Mouse (Mus musculus): ENCODE measurements around the gene Gm49369.

The Gm49369 gene

DNA sequence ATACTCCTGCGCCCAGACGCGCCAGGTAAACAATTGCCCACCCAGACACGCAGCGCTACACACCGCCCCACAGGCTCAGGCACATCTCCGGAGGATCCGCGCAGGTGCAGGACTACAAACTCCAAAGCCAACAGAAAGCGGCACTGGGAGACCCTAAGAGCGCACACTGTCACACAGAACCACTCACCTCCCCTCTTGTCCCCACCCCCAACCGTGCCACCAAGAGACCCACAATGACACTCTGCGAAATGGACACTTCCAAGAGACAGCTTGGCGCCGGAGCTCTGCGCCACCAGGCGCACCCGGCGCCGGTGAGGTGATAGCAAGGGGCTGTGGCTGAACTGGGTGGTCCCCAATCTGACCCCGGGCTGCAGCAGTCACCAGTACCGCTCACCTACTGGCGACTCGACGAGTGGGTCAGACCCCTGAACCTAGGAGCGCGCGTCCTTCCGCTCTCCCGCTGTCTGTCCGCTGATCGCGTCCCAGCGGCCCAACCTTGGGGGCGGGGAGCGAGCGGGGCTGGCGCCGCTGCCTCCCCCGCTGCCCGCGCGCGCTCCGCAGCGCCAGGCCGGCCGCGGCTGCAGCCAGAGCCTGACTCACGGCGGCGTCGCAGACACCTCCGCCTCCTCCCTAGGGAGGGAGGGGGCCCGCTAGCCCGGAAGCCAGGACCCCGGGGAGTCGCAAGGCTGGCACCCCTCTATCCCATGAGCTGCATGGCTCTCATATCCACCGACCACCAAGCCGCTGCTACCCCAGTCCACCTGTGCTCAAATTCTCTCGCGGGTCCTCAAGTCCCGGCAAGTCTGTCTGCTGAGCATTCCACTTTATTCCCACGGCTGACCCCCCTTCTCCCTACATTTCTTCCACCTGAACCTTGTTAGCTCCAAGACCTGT is 10.5 kb downstream of the Gm49369 start:
- CTCF ChIA-PET, result no interaction called here

DNA sequence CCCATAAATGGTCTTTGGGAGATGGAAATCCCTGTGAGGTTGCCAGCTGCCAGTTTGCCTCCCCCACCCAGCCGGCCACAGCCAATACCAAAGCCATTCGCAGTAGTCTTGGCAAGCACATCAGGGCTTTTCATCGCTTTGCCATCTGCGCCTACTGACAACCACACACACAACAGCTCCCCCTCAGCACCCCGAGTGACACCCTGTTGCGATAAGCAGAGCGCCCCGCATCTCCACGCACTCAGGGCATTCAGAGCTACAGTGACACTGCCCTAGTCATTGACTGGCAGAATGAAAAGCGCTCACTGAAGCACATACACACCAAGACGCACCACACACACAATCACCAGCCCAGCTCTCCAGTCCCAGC is 11.1 kb downstream of the Gm49369 start:
- CTCF ChIA-PET, result no interaction called here

DNA sequence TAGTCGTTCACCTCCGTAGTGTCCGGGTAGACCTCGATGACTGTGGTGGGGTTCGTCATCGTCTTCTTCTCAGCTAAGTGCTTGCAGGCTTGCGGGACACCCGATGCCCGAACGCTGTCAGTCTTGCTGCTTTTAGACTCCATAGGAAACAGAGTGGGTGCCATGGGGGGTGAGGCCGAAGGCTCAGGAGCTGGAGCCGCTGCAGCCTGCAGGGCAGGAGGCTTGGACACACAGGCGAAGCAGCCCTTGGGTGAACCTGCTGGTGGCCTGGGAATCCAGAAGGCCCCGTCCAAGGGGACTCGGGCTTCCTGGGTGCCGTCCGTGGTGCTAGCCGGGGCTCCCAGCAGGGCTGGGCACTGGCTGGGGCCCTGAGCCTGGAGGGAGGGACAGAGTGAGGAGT is 11.5 kb downstream of the Gm49369 start:
- CTCF ChIA-PET, result no interaction called here

DNA sequence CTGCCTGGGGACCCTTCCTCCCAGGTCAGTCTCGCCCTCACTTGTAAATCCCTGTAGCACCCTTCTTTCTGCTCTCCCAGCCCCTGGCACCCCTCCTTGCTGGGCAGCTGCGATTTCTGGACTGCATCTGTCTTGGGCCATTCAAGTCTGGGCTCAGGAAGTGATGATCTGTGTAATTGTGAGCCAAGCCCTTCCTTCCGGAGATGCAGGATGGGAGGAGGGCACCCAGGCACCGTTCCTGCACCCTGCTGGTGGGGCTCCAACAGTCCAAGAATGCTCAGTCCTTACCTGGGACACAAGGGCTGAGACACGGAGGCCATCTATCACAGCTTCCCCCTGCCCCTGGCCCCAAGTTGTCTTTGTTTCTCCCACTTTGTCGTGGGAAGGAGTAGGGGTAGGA is 12.6 kb downstream of the Gm49369 start:
- CTCF ChIA-PET, result no interaction called here

DNA sequence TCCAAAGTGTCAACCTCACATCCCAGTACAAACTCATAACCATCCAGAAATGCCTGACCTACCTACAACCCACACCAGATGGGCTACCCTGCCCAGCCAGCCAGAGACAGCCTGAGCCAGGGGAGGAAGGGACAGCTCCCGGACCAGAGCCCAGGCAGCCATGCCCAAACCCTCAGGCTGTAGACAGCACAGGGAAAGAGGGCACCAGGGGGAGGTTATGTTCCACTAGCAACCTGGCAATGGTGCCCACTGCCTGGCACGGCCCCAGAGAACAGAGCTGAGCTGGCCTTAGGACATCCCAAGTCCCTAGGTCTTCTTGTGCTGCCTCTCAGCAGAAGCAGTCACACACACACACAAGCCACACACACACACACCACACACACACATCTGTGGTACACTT is 13.6 kb downstream of the Gm49369 start:
- CTCF ChIA-PET, result no interaction called here

DNA sequence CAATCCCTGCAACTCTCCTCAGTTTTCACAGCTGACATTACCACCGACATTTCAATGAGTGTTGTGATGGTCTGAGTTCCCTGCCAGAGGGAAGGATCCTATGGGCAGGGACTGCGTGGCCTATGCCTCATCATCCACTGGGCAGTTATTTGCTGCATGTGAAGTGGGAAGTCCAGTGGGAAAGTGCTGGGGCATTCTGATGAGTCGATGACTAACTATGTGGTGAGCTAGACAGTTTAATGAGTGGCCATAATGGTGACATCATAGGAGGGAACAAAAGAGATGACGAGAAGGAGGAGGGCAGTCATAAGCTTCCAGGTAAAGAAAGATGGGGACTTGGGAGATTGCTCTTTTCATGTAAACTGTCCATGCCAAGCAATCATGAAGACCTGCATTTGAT is 19.4 kb downstream of the Gm49369 start:
- CTCF ChIA-PET, result no interaction called here

DNA sequence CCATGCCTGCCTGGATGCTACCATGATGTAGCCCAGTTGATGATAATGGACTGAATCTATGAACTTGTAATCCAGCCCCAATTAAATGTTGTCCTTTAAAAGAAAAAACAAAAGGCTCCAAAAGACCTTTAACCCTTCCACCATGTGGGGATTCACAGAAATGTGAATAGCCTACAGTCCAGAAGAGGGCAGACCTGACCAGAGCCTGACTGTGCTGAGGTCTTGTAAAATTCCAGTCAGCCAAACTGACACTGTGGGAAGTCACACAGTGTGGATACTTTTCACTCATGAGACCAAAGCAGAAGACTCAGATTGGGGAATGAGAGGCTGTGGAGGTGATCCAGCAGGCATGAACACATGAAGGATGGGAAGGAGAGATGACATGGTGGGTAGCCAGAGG is 21.7 kb downstream of the Gm49369 start:
- CTCF ChIA-PET, result no interaction called here

DNA sequence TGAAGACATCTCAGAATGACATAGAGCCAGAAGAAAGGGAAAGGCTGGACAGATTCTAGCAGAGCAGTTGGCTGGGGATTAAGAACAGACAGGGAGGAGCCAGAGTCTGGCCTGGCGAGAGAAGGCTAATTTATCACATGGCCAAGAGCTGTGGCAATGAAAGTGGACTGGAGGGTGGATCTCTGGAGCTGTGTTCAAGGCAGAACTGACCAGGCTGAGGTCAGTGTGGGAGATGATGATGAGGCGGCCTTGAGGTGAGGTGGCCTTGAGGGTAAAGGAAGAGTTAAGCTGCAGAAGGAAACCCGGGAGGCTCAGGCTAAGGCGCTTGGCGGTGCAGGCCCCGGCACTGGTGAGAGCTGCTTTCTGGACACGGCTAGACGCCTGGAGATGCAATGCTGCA is 23.3 kb downstream of the Gm49369 start:
- CTCF ChIA-PET, result no interaction called here

DNA sequence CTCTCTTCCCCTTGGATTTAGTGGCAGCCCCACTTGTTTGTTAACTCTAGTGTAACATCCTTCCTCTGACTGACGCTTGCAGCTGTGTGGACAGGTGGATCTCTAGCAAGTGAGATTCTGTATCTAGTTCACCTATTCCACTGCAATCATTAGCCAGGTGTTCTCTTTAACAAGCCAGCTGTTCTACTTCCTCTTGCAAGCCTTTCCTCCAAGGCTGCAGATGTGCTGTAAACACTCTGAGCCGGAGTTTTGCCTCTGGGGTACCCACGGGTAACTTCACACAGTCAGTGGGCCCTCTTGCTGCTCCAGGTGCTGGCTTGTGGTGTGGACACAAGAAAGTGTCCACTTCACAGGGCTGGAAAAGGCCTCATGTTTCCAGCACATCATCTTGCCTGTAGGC is 24.9 kb downstream of the Gm49369 start:
- CTCF ChIA-PET, result interaction anchor here (0.6 kb wide), 1 partner anchor 96 kb away, joined by 4 read pairs; no protein-coding TSS in a partner anchor

DNA sequence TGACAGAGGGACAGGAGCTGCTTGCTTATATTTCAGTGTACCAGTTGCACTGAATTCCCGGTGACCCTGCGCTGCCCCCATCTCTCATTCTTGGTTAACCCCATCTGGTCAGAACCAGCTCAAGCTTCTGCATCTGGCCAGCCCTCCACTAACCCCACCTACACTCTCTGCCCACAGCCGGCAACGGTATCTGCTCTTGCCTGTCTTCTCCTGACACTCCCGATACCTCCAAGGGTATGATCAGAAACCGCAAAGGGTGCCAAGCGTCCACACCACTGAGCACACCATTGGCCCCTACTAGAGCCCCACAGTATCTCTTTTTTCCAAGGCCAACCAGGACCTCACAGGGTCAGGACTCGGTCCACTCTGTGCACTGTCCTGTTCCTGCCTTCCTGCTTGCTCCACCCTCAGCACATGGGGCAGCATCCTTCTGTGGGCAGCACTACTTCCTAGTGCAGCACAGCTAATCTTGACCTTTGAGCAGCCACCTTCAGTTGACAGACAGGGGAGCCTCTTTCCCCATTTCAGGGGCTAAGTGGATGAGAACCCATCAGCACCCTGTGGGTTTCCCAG is 27.7 kb downstream of the Gm49369 start:
- CTCF ChIA-PET, result no interaction called here

DNA sequence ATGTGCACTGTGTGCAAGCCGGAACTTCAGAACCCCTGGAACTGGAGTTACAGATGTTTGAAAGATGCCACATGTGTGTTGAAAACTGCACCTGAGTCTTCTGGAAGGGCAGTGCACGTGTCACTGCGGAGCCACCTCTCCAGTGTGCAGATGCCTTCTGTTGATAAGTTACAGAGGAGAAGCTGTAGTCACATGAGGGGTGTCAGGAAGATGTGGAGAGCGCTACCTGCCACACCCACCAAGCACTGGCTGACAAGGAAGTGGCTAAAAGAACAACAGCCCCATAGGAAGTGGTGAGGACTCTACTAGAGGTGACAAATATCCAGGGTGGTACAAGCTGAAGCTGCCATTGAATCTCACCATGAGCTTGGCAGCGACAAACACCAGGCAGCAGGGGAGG is 28.6 kb downstream of the Gm49369 start:
- CTCF ChIA-PET, result no interaction called here

DNA sequence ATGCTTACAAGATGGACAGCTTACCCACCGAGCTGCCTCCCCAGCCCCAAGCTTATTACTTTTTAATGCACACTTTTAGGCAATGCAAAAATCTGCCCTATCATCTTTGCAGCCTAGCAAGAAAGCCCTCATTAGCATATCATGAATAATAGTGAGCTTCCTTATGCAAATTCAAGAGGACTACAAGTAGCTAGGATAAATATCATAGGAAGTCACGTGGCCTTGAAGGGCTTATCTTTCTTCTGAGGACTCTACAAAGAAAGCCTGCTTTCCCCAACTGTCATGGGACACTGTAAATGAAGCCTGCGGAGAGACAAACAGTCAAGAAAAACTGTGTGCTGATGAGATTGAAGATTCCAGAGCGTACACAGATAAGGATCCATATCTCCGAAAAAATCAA is 30.9 kb downstream of the Gm49369 start:
- CTCF ChIA-PET, result no interaction called here

DNA sequence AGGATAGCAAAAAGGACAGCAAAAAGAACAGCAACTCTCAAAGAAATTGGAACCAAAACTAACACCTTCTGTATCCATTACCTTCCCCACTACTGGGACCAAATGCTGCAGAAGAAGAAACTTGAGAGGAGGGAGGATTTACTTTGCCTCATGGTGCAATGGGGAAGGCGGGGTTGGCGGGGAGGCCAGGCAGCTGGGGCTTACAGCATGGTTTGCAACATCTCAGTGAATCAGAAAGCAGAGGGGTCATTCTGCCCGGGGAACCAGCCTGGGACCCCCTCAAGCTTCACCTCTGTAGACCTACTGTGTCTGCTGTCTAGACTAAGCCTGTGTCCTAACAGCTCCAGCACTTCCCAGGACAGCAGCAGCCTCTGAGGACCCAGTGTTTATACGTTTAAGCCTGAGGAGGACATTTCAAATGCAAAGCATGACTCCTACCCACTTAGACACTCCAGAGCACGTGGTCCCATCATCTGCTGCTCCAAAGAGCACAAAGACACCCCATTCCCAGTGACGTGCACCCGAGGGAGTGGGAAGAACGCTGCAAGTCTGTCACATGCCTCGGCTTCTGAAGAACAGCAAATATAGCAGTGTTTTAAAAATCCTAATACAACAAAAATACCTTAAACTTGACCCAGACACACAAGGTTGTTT is 33.0 kb downstream of the Gm49369 start:
- CTCF ChIA-PET, result no interaction called here

DNA sequence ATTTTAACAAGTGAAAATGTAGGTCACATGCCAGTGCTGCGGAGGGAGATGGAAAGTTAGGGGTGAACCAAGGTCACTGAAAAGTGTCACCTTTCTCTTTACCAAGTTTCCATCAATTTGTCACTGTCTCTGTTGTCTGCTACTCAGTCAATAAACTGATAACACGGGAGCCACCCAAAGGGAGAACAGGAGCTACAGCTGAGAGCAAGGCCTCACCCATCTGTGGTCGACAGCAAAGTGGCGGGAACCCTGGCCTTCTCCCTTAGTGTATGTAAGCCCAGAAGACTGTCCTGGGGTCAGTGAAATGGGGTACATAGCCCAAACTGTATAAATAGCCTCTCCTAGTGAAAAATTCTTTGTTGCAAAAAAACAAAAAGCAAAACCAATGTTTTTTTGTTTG is 34.9 kb downstream of the Gm49369 start:
- CTCF ChIA-PET, result no interaction called here

DNA sequence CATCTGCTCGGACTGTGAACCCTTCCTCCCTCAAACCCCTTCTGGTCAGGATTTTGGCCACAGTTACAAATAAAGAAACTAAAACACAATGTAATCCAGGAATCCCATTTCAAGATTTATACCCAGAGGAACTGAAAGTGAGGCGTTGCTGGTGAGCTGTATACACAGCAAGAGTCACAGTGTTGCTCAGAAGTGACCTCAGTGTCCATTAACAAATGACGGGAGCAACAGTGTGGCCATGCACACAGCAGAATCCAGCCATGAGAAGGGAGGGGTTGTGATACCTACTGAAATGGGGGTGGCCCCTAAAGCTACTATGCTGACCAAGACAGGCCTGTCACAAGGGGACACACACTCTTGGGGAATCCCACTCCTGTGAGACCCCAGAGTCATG is 40.2 kb downstream of the Gm49369 start:
- CTCF ChIA-PET, result no interaction called here

DNA sequence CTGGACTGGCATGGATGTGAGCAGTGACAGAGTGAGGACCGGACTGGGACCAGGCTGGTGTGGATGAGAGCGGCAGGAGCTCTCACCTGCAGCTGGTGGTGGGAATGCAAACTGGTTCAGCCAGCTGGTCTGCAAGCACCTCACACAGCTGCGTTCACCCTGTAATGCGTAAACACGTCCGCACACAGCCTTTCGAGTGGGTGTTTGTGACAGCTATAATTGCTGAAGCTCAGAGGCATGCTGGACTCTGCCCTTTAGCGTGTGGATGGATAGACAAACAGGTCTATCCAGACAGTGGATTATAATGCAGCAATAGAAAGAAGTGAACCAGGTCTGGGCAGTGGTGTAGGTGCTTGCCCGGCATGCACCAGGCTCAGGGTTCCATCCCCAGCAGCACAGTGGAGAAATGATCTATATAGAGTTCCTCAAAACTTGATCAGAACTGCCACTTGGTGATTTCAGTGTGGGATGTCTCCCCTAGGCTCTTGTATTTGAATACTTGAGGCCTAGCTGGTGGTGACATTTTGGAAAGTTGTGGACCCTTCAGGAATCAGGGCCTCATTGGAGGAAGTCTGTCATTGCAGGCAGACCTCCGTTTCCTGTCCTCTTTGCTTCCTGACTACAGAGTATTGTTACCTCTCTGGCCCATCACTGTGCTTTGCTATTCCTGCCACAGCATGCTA is 40.8 kb downstream of the Gm49369 start:
- CTCF ChIA-PET, result no interaction called here

DNA sequence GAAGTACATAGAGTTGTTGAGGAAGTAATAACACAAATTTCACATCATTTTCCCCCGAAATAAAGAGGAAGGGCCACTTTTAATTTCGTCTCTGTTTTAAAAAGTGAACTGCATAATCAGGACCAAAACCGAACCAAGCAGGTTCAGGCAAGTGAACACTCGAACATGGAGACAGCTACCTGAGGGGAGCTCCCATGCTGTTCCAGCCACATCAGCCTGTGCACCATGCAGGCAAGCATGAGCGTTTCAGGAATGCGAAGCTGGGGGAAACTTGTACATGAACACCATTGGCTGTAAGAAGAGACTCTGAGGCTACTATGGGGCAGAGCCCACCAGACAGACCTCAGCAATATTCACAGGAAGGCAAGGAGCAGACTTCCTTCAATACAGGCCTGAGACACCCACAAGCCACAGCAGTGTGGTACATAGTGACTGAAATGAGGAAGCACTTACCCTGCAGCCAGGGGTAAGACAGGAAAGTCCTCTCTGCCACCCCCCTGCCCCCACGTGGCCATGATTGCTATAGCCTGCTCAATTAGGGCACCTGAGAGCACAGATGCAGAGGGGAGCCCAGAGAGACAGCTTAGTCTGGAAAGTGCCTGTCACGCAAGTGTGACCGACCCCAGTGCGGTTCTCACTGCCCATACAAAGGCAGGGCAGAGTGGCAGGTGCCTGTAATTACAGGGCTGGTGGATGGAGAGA is 42.0 kb downstream of the Gm49369 start:
- CTCF ChIA-PET, result no interaction called here

DNA sequence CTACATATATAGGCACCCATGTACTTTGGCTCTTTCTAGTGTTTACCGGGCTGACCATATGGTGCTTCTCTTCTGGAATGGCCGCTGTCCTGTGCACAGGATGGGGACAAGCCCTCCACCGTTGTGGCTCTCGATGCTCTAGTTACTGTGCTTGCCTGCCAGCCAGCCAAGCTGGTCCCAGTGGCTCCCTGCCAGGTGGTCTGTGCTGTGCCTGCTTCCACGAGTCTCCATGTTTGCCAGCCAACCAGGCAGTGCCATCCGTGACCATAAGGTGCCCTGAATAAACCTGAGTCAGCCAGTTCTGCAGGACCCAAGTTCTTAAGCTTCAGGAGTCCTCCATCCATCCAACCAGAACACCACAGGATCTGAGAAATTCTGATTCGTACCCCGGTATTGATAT is 47.3 kb downstream of the Gm49369 start:
- CTCF ChIA-PET, result interaction anchor here (1.1 to 2.3 kb wide), 4 partner anchors 74 to 105 kb away, joined by 3 to 8 read pairs (median 6); no protein-coding TSS in a partner anchor

DNA sequence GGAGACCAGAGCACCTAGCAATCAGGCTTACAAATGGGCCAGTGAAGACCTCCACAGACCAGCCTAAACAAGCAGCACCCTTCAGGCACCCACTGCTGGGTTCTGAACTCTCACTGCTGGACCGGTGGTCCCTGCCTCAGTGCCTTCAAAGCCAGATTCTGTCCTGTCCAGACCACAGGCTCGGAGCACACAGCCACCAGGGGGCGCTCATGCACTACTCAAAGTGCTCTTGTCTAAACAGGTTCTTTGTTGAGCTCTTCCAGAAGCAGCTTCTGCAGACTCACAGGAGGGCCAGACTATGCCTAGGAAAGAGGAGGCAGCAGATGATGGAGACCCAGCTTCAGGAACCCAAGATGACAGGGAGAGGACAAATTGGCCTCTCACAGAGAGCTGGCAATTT is 48.2 kb downstream of the Gm49369 start:
- CTCF ChIA-PET, result interaction anchor here (0.6 to 2.3 kb wide), 9 partner anchors 13 to 340 kb away, joined by 3 to 8 read pairs (median 4); no protein-coding TSS in a partner anchor

DNA sequence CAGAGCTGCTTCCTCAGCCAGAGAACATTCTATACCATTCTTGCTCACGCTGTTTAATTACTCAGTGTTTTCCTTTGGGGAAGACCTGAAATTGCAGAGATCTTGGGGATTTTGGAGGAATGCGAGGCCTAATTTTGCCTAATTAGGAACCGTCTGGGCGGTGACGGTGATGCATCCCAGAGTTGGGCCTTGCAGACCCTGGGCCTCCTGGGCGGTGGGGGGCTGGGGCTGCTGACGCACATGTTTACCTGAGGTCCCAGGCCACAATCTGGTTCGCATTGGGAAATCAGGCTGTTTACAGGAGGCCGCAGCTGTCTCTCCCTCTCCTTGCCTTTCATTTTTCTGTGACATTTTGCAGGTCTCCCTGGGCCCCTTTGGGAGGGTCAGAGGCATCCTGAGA is 49.7 kb downstream of the Gm49369 start:
- CTCF ChIA-PET, result interaction anchor here (0.6 to 2.3 kb wide), 2 partner anchors 107 to 255 kb away, joined by 4 to 8 read pairs; no protein-coding TSS in a partner anchor

DNA sequence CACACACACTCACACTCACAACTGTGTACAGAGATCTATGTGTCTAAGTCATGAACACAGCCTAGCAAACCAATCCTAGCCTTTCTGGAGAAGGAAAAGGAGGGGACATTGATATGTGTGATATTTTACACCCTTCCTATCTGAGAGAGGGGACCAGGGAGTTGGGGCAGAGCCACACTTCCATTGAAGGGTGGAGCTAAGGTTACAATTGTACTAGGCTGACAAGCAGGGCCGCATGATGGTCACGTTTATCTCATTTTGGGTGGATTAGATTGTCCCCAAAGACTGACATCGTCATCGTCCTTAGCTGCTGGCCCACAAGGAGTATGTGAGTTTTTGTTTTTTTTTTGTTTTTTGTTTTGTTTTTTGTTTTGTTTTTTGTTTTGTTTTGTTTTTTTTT is 51.2 kb downstream of the Gm49369 start:
- CTCF ChIA-PET, result interaction anchor here (0.6 to 0.7 kb wide), 2 partner anchors 43 to 167 kb away, joined by 3 to 5 read pairs; no protein-coding TSS in a partner anchor

DNA sequence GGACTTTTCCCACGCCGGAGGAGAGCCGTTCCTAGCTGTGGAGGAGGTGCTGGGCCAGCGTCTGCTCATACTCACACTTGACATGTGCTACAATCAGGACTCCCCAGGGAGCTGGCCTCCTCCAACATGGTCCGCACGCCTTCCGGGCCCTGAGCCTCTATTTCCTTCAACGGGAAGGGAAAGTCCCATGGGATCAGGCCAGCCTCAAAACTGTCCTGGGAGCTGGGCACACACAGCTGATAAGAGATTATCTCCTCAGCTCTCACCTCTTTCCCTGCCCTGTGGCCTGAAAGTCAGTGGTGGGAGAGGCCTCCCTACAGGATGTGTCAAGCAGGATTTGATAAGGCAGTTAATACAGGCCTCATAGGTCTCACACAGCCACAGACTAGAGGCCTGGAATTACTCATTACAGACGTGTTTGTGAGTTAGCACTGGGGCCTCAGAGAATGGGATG is 52.2 kb downstream of the Gm49369 start:
- CTCF ChIA-PET, result interaction anchor here (0.7 kb wide), 1 partner anchor 105 kb away, joined by 3 read pairs; no protein-coding TSS in a partner anchor

All from spleen, embryonic (tissue).